ENCODE assay signal across 11 mouse cellular contexts in genomic region chr10:102866920-102867319, GRCm38 (mm10).
DNase-seq lines count a peak whose midpoint lies in the region; ATAC-seq and TF ChIP-seq lines count a peak whose summit lies in the region.
"Had no signal": no experiment of that assay in that cellular context is flagged by ENCODE, and none has a peak within 500 bp of the region (broad histone marks: within the 10 kb centered on the region; RNA-seq: fewer than 3 reads in every experiment).

No protein-coding gene starts in this region.

- 0 out of 2 replicates have a peak, but pooled peaks have one; percentile 18 for ATAC-seq in forebrain, embryonic 11.5 days (replicated peaks; ENCODE audit: low FRiP score)
- no peak for ATAC-seq in liver, embryonic 14.5 days (ENCODE audit: insufficient read depth)
- no peak for ATAC-seq in liver, embryonic 11.5 days (replicated peaks; ENCODE audit: low FRiP score)
- peak; percentile 49; the same call in 1 of the 2 replicates for ATAC-seq in forebrain, embryonic 16.5 days
- ATAC-seq in granulocyte monocyte progenitor cell, adult 5-6 weeks (replicated peaks; ENCODE audit: poor library complexity, severe bottlenecking): no peak

- H3K27ac ChIP-seq in forebrain, embryonic 11.5 days (ENCODE audit: low read depth, low read length): no peak overlapping the region
- H3K27ac ChIP-seq in forebrain, embryonic 10.5 days: no peak overlapping the region
- H3K27ac ChIP-seq in liver, embryonic 14.5 days: no peak overlapping the region
- H3K27ac ChIP-seq in liver, embryonic 11.5 days (ENCODE audit: low read depth, low read length): no peak overlapping the region
- H3K27ac ChIP-seq in forebrain, embryonic 16.5 days (ENCODE audit: low read length): no peak overlapping the region
- H3K27ac ChIP-seq: liver, embryonic 15.5 days had no signal

- H3K9me3 ChIP-seq in forebrain, embryonic 11.5 days (ENCODE audit: control insufficient read depth, low read length): no peaks in the 10 kb centered on the region
- no peaks in the 10 kb centered on the region for H3K9me3 ChIP-seq in forebrain, embryonic 10.5 days
- no peaks in the 10 kb centered on the region for H3K9me3 ChIP-seq in liver, embryonic 14.5 days (ENCODE audit: control insufficient read depth, low read length)
- no peaks in the 10 kb centered on the region for H3K9me3 ChIP-seq in liver, embryonic 11.5 days (ENCODE audit: control insufficient read depth, low read length)
- no peaks in the 10 kb centered on the region for H3K9me3 ChIP-seq in forebrain, embryonic 16.5 days (ENCODE audit: control insufficient read depth, low read length)
- H3K9me3 ChIP-seq: liver, embryonic 15.5 days had no signal

- TF ChIP-seq CTCF in liver, embryonic 14.5 days (IDR thresholded peaks at IDR 0.05; ENCODE audit: low read depth): peak; percentile 15; the same call in 1 of the 2 replicates

- no peaks in the 10 kb centered on the region for H3K4me1 ChIP-seq in forebrain, embryonic 11.5 days (replicated peaks; ENCODE audit: control insufficient read depth, insufficient read depth, low read length)
- no peaks in the 10 kb centered on the region for H3K4me1 ChIP-seq in forebrain, embryonic 10.5 days
- H3K4me1 ChIP-seq in liver, embryonic 14.5 days (replicated peaks; ENCODE audit: control insufficient read depth in 2 of 2, insufficient read depth in 2 of 2, low read length in 1 of 2): no peaks in the 10 kb centered on the region
- no peaks in the 10 kb centered on the region for H3K4me1 ChIP-seq in liver, embryonic 11.5 days (replicated peaks; ENCODE audit: control insufficient read depth, insufficient read depth, low read length)
- H3K4me1 ChIP-seq in forebrain, embryonic 16.5 days (replicated peaks; ENCODE audit: control insufficient read depth, insufficient read depth, low read length): peaks cover 3% of the 10 kb centered on the region; the same call in 1 of the 2 replicates
- H3K4me1 ChIP-seq: liver, embryonic 15.5 days had no signal

- no peak for TF ChIP-seq EP300 in liver, embryonic 14.5 days (IDR thresholded peaks at IDR 0.05; ENCODE audit: low read depth)

- DNase-seq in forebrain, embryonic 11.5 days (ENCODE audit: low spot score): no peak
- no peak for DNase-seq in forebrain, embryonic 10.5 days (ENCODE audit: extremely low spot score, low spot score)
- DNase-seq in liver, embryonic 14.5 days (ENCODE audit: low read depth in 3 of 3, low spot score in 3 of 3): no peak
- DNase-seq in liver, embryonic 11.5 days (ENCODE audit: low spot score): no peak
- DNase-seq in MN1 (ENCODE audit: low spot score): peak; percentile 9
- DNase-seq in yolk sac, embryonic 10.5 days (ENCODE audit: low spot score): no peak
- DNase-seq: kidney, adult 11 months; thymus, adult 2 months had no signal

- no peak overlapping the region for H3K4me2 ChIP-seq in forebrain, embryonic 11.5 days (ENCODE audit: low read depth, low read length, severe bottlenecking)
- no peak overlapping the region for H3K4me2 ChIP-seq in liver, embryonic 14.5 days (ENCODE audit: low read depth)
- no peak overlapping the region for H3K4me2 ChIP-seq in liver, embryonic 11.5 days
- H3K4me2 ChIP-seq in forebrain, embryonic 16.5 days (ENCODE audit: low read length): no peak overlapping the region
- H3K4me2 ChIP-seq: liver, embryonic 15.5 days had no signal

- H3K36me3 ChIP-seq in forebrain, embryonic 11.5 days (ENCODE audit: control insufficient read depth, insufficient read depth, low read length): no peaks in the 10 kb centered on the region
- H3K36me3 ChIP-seq in forebrain, embryonic 10.5 days (replicated peaks): no peaks in the 10 kb centered on the region
- H3K36me3 ChIP-seq in liver, embryonic 14.5 days (replicated peaks; ENCODE audit: control insufficient read depth, insufficient read depth, low read depth): no peaks in the 10 kb centered on the region
- no peaks in the 10 kb centered on the region for H3K36me3 ChIP-seq in liver, embryonic 11.5 days (ENCODE audit: control insufficient read depth, insufficient read depth, low read length)
- no peaks in the 10 kb centered on the region for H3K36me3 ChIP-seq in forebrain, embryonic 16.5 days (ENCODE audit: control insufficient read depth, insufficient read depth)
- H3K36me3 ChIP-seq: liver, embryonic 15.5 days had no signal

- no peak overlapping the region for H3K4me3 ChIP-seq in forebrain, embryonic 11.5 days (ENCODE audit: low read depth, low read length)
- no peak overlapping the region for H3K4me3 ChIP-seq in forebrain, embryonic 10.5 days
- H3K4me3 ChIP-seq in liver, embryonic 14.5 days (ENCODE audit: insufficient read depth in 1 of 2, low read depth in 2 of 2, low read length in 2 of 2): no peak overlapping the region
- no peak overlapping the region for H3K4me3 ChIP-seq in liver, embryonic 11.5 days (ENCODE audit: low read depth, low read length)
- no peak overlapping the region for H3K4me3 ChIP-seq in forebrain, embryonic 16.5 days (replicated peaks; ENCODE audit: low read length)
- H3K4me3 ChIP-seq: liver, embryonic 15.5 days had no signal

- no peak overlapping the region for H3K9ac ChIP-seq in forebrain, embryonic 11.5 days (ENCODE audit: low read length)
- H3K9ac ChIP-seq in liver, embryonic 14.5 days (replicated peaks): no peak overlapping the region
- no peak overlapping the region for H3K9ac ChIP-seq in liver, embryonic 11.5 days (ENCODE audit: low read depth, low read length)
- no peak overlapping the region for H3K9ac ChIP-seq in forebrain, embryonic 16.5 days (replicated peaks; ENCODE audit: low read depth, low read length)
- H3K9ac ChIP-seq: liver, embryonic 15.5 days had no signal

- WGBS in forebrain, embryonic 11.5 days: 32% methylated on average over 4 of the region's 4 CpGs
- 37% methylated on average over 4 of the region's 4 CpGs for WGBS in forebrain, embryonic 10.5 days
- 13% methylated on average over 4 of the region's 4 CpGs for WGBS in liver, embryonic 14.5 days (ENCODE audit: insufficient replicate concordance)
- 24% methylated on average over 4 of the region's 4 CpGs for WGBS in liver, embryonic 11.5 days
- WGBS in forebrain, embryonic 16.5 days: 32% methylated on average over 4 of the region's 4 CpGs

- H3K27me3 ChIP-seq in forebrain, embryonic 11.5 days (ENCODE audit: control insufficient read depth, insufficient read depth, low read length): no peaks in the 10 kb centered on the region
- no peaks in the 10 kb centered on the region for H3K27me3 ChIP-seq in forebrain, embryonic 10.5 days (ENCODE audit: poor library complexity, severe bottlenecking)
- no peaks in the 10 kb centered on the region for H3K27me3 ChIP-seq in liver, embryonic 14.5 days (ENCODE audit: control insufficient read depth, insufficient read depth, low read length)
- H3K27me3 ChIP-seq in liver, embryonic 11.5 days (replicated peaks; ENCODE audit: control insufficient read depth, insufficient read depth, low read length): no peaks in the 10 kb centered on the region
- no peaks in the 10 kb centered on the region for H3K27me3 ChIP-seq in forebrain, embryonic 16.5 days (replicated peaks; ENCODE audit: control insufficient read depth, insufficient read depth, low read length)
- H3K27me3 ChIP-seq: liver, embryonic 15.5 days had no signal

Comparison
In these comparisons a context has a peak if more than half of its experiments do, and no peak if none do; other contexts are left out.
1. ATAC-seq: peak in forebrain, embryonic 11.5 days (single experiment) and forebrain, embryonic 16.5 days (single experiment); none in liver, embryonic 14.5 days (single experiment), liver, embryonic 11.5 days (single experiment) and granulocyte monocyte progenitor cell, adult 5-6 weeks (single experiment).